Mouse (Mus musculus): Measurements from ENCODE around the gene Pknox1.
"Not testable (repeated sequence)": the region's sequence is repeated elsewhere in the genome, so short reads cannot be mapped to it uniquely, and the experiment has no call there.

Pknox1 gene

GRCm38 (mm10) chr17:31598593-31598992 is 34.1 kb downstream of the Pknox1 start:
- DNase-seq, result no peak

- DNase-seq, result no peak
Observed at GRCm38 (mm10) chr17:31606424-31606823, 41.9 kb downstream of the Pknox1 start.

GRCm38 (mm10) chr17:31607256-31607951 is 42.9 kb downstream of the Pknox1 start:
- no peak for DNase-seq

GRCm38 (mm10) chr17:31609173-31609572 is 44.6 kb downstream of the Pknox1 start:
- DNase-seq, result not testable (repeated sequence)

GRCm38 (mm10) chr17:31609895-31610294 is 45.4 kb downstream of the Pknox1 start:
- DNase-seq, result no peak

- no peak for DNase-seq
Observed at GRCm38 (mm10) chr17:31613086-31613755, 48.7 kb downstream of the Pknox1 start.

GRCm38 (mm10) chr17:31623101-31623500 is 58.6 kb downstream of the Pknox1 start:
- no peak for DNase-seq

GRCm38 (mm10) chr17:31627961-31628360 is 63.4 kb downstream of the Pknox1 start:
- no peak for DNase-seq

GRCm38 (mm10) chr17:31631081-31631800 is 66.7 kb downstream of the Pknox1 start:
- no peak for DNase-seq

GRCm38 (mm10) chr17:31633007-31633406 is 68.5 kb downstream of the Pknox1 start:
- no peak for DNase-seq

GRCm38 (mm10) chr17:31634896-31635295 is 70.4 kb downstream of the Pknox1 start:
- no peak for DNase-seq

- DNase-seq, result peak; percentile 30 to 44
Observed at GRCm38 (mm10) chr17:31635781-31636180, 71.2 kb downstream of the Pknox1 start.

GRCm38 (mm10) chr17:31636277-31636941 is 71.9 kb downstream of the Pknox1 start:
- DNase-seq, result peak in 1 of 2 experiments; percentile 16

- DNase-seq, result peak; percentile 86 to 91
Observed at GRCm38 (mm10) chr17:31636942-31637811, 72.6 kb downstream of the Pknox1 start, which contains the start of gene Cbs. Gene Cbs (minus strand): TSS chr17:31637238.

- peak; percentile 47 to 64 for DNase-seq
Observed at GRCm38 (mm10) chr17:31637866-31638570, 73.5 kb downstream of the Pknox1 start.

- no peak for DNase-seq
Observed at GRCm38 (mm10) chr17:31639651-31640050, 75.1 kb downstream of the Pknox1 start.

- DNase-seq, result no peak
Observed at GRCm38 (mm10) chr17:31642331-31642730, 77.8 kb downstream of the Pknox1 start.

GRCm38 (mm10) chr17:31642913-31643312 is 78.4 kb downstream of the Pknox1 start:
- no peak for DNase-seq

GRCm38 (mm10) chr17:31646199-31647002 is 81.9 kb downstream of the Pknox1 start:
- no peak for DNase-seq

- peak in 1 of 2 experiments; percentile 44 for DNase-seq
Observed at GRCm38 (mm10) chr17:31652152-31652551, 87.6 kb downstream of the Pknox1 start.

Measured in lung, adult 18-20 months (tissue).